Mouse (Mus musculus): ENCODE measurements at regions not wholly inside any gene's neighbourhood (a gene's known extent, or its start where the extent isn't known, plus 50 kb on each side); places are given as distances from the start of the nearest gene placed in this dataset.

GRCm38 (mm10) chr12:80004575-80004974, 108.2 kb downstream of the Zfp36l1 start:
- Histone ChIP-seq H3K27me3 (ENCODE audit: insufficient read depth, low read length) (no peaks in the 10 kb centered on the region), H3K4me3 (ENCODE audit: low read depth, low read length) (no peak overlapping the region), H3K4me1 (ENCODE audit: insufficient read depth, low read length) (no peaks in the 10 kb centered on the region), H3K27ac (ENCODE audit: low read depth, low read length) (no peak overlapping the region), H3K9ac (replicated peaks; ENCODE audit: low read length, poor library complexity, severe bottlenecking) (no peak overlapping the region), H3K36me3 (ENCODE audit: insufficient read depth, low read length) (no peaks in the 10 kb centered on the region), H3K4me2 (ENCODE audit: low read depth, low read length, poor library complexity, severe bottlenecking) (no peak overlapping the region), H3K9me3 (ENCODE audit: low read length) (no peaks in the 10 kb centered on the region)
- ATAC-seq (ENCODE audit: low FRiP score), result no peak
- WGBS, result 92% methylated on average over 6 of the region's 6 CpGs
- TF ChIP-seq CTCF (IDR thresholded peaks at IDR 0.05), result no peak
- no peak for DNase-seq (ENCODE audit: low spot score)

- no peaks in the 10 kb centered on the region for H3K36me3 ChIP-seq (ENCODE audit: insufficient read depth, low read length)
- WGBS, result 87% methylated on average over 12 of the region's 12 CpGs
- H3K27ac ChIP-seq (ENCODE audit: low read depth, low read length), result no peak overlapping the region
- no peaks in the 10 kb centered on the region for H3K9me3 ChIP-seq (ENCODE audit: low read length)
- no peak overlapping the region for H3K4me3 ChIP-seq (ENCODE audit: low read depth, low read length)
- H3K27me3 ChIP-seq (ENCODE audit: insufficient read depth, low read length), result no peaks in the 10 kb centered on the region
- no peak for TF ChIP-seq CTCF (IDR thresholded peaks at IDR 0.05)
- no peaks in the 10 kb centered on the region for H3K4me1 ChIP-seq (ENCODE audit: insufficient read depth, low read length)
- H3K4me2 ChIP-seq (ENCODE audit: low read depth, low read length, poor library complexity, severe bottlenecking), result no peak overlapping the region
- H3K9ac ChIP-seq (replicated peaks; ENCODE audit: low read length, poor library complexity, severe bottlenecking), result no peak overlapping the region
- ATAC-seq (ENCODE audit: low FRiP score), result no peak
- DNase-seq (ENCODE audit: low spot score), result peak; percentile 64
Measured at GRCm38 (mm10) chr12:80003486-80003885, 109.3 kb downstream of the Zfp36l1 start.

DNA sequence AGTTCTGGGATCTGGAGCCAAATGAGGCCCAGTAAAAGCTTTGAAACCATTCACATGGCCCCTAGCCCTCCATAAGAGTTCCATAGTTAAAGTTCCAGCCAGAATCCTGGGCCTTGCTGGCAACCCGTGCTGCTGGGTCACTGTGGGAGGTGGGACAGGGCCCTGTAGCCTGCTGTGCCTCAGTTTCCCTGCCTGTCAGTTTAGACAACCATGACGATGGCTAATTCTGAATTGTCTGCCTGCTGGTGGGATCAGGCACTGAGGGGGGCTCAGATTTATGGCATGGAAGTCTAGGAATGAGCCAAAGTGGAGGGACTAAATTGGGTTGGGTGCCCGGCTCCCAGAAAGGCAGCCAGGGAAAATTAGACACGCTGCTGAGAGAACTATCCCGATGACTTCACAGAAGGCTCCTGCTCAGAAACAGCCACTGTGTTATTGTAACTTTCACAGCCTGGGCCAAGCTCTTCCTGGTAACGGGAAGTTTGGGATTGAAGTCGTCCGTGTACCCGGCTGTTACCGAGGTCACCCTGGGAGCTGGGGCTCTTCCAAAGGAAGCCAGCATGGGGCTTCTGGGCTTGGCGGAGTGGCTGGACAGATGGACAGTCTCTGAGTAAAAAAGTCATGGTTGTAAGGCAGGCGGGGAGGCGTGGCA, 110.2 kb downstream of the Zfp36l1 start:
- Histone ChIP-seq H3K4me2 (ENCODE audit: low read depth, low read length, poor library complexity, severe bottlenecking) (no peak overlapping the region), H3K27ac (ENCODE audit: low read depth, low read length) (0 out of 2 replicates have a peak overlapping the region, but pooled peaks have one; percentile 6), H3K4me3 (ENCODE audit: low read depth, low read length) (no peak overlapping the region), H3K36me3 (ENCODE audit: insufficient read depth, low read length) (no peaks in the 10 kb centered on the region), H3K4me1 (ENCODE audit: insufficient read depth, low read length) (no peaks in the 10 kb centered on the region), H3K27me3 (ENCODE audit: insufficient read depth, low read length) (no peaks in the 10 kb centered on the region), H3K9me3 (ENCODE audit: low read length) (no peaks in the 10 kb centered on the region), H3K9ac (replicated peaks; ENCODE audit: low read length, poor library complexity, severe bottlenecking) (no peak overlapping the region)
- DNase-seq (ENCODE audit: low spot score) (peak; percentile 89), ATAC-seq (ENCODE audit: low FRiP score) (peak; percentile 71; the same call in 1 of the 2 replicates)
- 51% methylated on average over 13 of the region's 13 CpGs for WGBS
- TF ChIP-seq CTCF (IDR thresholded peaks at IDR 0.05), result no peak

DNA sequence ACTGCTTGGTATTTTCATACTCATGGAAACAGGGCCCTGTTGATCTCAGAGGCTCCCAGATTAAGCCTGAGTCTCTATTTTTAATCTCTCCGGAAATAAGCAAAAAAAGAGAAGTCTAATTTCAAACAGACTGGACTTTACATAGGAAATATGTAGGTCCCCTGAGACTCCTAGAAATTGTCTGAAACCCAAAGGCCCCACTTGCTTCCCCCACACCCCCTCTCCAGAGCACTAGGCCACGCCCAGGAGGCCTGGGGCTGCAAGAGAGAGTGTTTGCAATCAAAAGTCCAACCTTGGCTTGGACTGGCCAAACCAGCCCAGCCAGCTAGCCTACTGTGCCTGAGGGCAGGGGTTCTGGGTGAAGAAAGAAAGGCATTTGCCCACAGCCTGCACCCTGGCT, 111.0 kb downstream of the Zfp36l1 start:
- Histone ChIP-seq H3K27me3 (ENCODE audit: insufficient read depth, low read length) (no peaks in the 10 kb centered on the region), H3K9me3 (ENCODE audit: low read length) (no peaks in the 10 kb centered on the region), H3K4me1 (ENCODE audit: insufficient read depth, low read length) (no peaks in the 10 kb centered on the region), H3K4me3 (ENCODE audit: low read depth, low read length) (no peak overlapping the region), H3K27ac (ENCODE audit: low read depth, low read length) (0 out of 2 replicates have a peak overlapping the region, but pooled peaks have one; percentile 26), H3K9ac (replicated peaks; ENCODE audit: low read length, poor library complexity, severe bottlenecking) (no peak overlapping the region), H3K4me2 (ENCODE audit: low read depth, low read length, poor library complexity, severe bottlenecking) (no peak overlapping the region), H3K36me3 (ENCODE audit: insufficient read depth, low read length) (no peaks in the 10 kb centered on the region)
- no peak for TF ChIP-seq CTCF (IDR thresholded peaks at IDR 0.05)
- WGBS, result 64% methylated on average over 2 of the region's 2 CpGs
- ATAC-seq (ENCODE audit: low FRiP score), result no peak; the same call in 1 of the 2 replicates
- no peak for DNase-seq (ENCODE audit: low spot score)

DNA sequence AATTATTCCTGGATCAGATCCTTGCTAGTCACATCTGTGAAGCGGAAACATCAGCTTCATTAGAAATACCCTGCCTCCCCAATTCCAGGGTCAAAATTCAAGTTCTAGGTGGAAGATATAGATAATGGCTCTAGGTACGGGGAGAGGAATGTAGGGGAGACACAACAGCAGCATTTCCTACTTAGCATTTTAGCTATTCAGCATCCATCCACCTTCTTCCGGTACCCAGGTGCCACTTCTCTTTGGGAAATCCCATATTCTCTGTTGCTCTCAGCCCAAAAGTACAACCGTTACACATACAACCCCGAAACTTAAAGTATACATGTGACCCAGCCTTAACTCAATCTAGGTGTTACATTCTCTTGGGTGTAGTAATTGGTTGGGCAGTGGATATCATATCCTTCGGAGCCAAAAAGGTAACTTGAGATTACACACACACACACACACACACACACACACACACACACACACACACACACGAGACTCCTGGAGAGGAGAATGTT, 112.9 kb downstream of the Zfp36l1 start:
- Histone ChIP-seq H3K4me2 (ENCODE audit: low read depth, low read length, poor library complexity, severe bottlenecking) (no peak overlapping the region), H3K4me3 (ENCODE audit: low read depth, low read length) (no peak overlapping the region), H3K36me3 (ENCODE audit: insufficient read depth, low read length) (no peaks in the 10 kb centered on the region), H3K27ac (ENCODE audit: low read depth, low read length) (no peak overlapping the region), H3K27me3 (ENCODE audit: insufficient read depth, low read length) (no peaks in the 10 kb centered on the region), H3K9me3 (ENCODE audit: low read length) (no peaks in the 10 kb centered on the region), H3K4me1 (ENCODE audit: insufficient read depth, low read length) (no peaks in the 10 kb centered on the region), H3K9ac (replicated peaks; ENCODE audit: low read length, poor library complexity, severe bottlenecking) (no peak overlapping the region)
- TF ChIP-seq CTCF (IDR thresholded peaks at IDR 0.05), result no peak
- ATAC-seq (ENCODE audit: low FRiP score) (no peak), DNase-seq (ENCODE audit: low spot score) (no peak)
- 90% methylated on average over 7 of the region's 7 CpGs for WGBS

DNA sequence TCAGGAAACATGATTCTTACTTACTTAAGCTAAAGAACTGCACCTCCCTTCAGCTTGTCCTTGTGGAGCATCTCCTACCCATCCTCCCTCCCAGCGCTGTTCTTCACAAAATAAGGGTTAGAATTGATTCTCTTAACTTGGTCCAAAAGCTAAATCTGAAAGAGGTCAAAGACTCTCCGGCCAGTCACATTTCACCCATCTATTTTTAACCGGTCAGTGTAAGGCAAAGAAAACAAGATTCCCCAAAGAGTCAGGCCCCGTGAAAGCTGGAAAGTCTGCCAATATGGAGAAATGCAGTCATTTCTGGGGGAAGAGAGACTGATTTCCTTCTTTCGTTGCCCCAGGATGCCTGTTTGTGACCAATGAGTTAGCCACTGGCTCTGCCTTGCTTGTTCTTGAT, 114.0 kb downstream of the Zfp36l1 start:
- no peak for TF ChIP-seq CTCF (IDR thresholded peaks at IDR 0.05)
- Histone ChIP-seq H3K9ac (replicated peaks; ENCODE audit: low read length, poor library complexity, severe bottlenecking) (no peak overlapping the region), H3K9me3 (ENCODE audit: low read length) (no peaks in the 10 kb centered on the region), H3K4me1 (ENCODE audit: insufficient read depth, low read length) (no peaks in the 10 kb centered on the region), H3K4me3 (ENCODE audit: low read depth, low read length) (no peak overlapping the region), H3K36me3 (ENCODE audit: insufficient read depth, low read length) (no peaks in the 10 kb centered on the region), H3K27ac (ENCODE audit: low read depth, low read length) (no peak overlapping the region), H3K4me2 (ENCODE audit: low read depth, low read length, poor library complexity, severe bottlenecking) (no peak overlapping the region), H3K27me3 (ENCODE audit: insufficient read depth, low read length) (no peaks in the 10 kb centered on the region)
- no peak for ATAC-seq (ENCODE audit: low FRiP score)
- DNase-seq (ENCODE audit: low spot score), result no peak
- 84% methylated on average over 5 of the region's 5 CpGs for WGBS

Measured in midbrain, postnatal 0 days (tissue).